Mouse (Mus musculus) heart, adult 2 months (tissue): ENCODE data around the gene Gm20388. TPM values are rescaled to one million over a fixed set of nuclear protein-coding genes. Genes with fewer than 3 reads are reported as not detected.

ENCODE experiments used
- DNase-seq, 2 experiments: peaks; one replicate each; pipeline ENCODE4 v3.0.0; 2021
- H3K27ac ChIP-seq: fragments of 200-600 bp; 2 replicates; pipeline ENCODE4 v1.8.1; 2022
- H3K27me3 ChIP-seq: fragments of 200-500 bp; 2 replicates; pipeline ENCODE4 v1.6.1; 2012; ENCODE audit warnings: mild to moderate bottlenecking, low read length, inconsistent platforms, mixed read lengths; ENCODE audit not compliant: control insufficient read depth, insufficient read depth
- H3K36me3 ChIP-seq: fragments of 200-500 bp; 2 replicates; pipeline ENCODE4 v1.6.1; 2012; ENCODE audit warnings: low read length, inconsistent platforms; ENCODE audit not compliant: control insufficient read depth, insufficient read depth
- H3K4me1 ChIP-seq: fragments of 200-500 bp; 2 replicates; pipeline ENCODE4 v1.6.1; 2011; ENCODE audit warnings: low read length; ENCODE audit not compliant: control insufficient read depth, insufficient read depth
- H3K4me3 ChIP-seq: fragments of 200-600 bp; 2 replicates; pipeline ENCODE4 v1.8.1; 2022
- H3K79me2 ChIP-seq: fragments of 200-500 bp; replicated peaks from 2 replicates; pipeline ENCODE4 v1.6.1; 2012; ENCODE audit warnings: mild to moderate bottlenecking, inconsistent platforms, low read length, moderate library complexity, mixed read lengths; ENCODE audit not compliant: control insufficient read depth, insufficient read depth
- H3K9ac ChIP-seq: fragments of 200-500 bp; 2 replicates; pipeline ENCODE4 v1.6.1; 2012; ENCODE audit warnings: low read depth, mild to moderate bottlenecking, control low read depth, inconsistent platforms, low read length, mixed read lengths
- CTCF ChIP-seq: fragments of 200-600 bp; IDR thresholded peaks from 2 replicates; pipeline ENCODE4 v1.8.1; 2022; ENCODE audit warnings: antibody characterized with exemption, mild to moderate bottlenecking, moderate library complexity
- EP300 ChIP-seq: fragments of 200-500 bp; IDR thresholded peaks from 2 replicates; pipeline ENCODE4 v1.6.1; 2011; ENCODE audit warnings: low read depth, low read length, control low read depth; ENCODE audit not compliant: insufficient read depth
- POLR2A ChIP-seq: fragments of 200-500 bp; IDR thresholded peaks from 2 replicates; pipeline ENCODE4 v1.6.1; 2011; ENCODE audit warnings: mild to moderate bottlenecking, low read depth, low read length, control low read depth; ENCODE audit not compliant: insufficient read depth
- WGBS: fragments of 180-500 bp; shearing (Covaris S2); methylation state at CpG from one replicate; pipeline ENCODE4 v1.1.7; 2018; 5-methylcytosine and 5-hydroxymethylcytosine counted together
- intact Hi-C: fragments of 180-260 bp; cut with DNase I; formaldehyde crosslinking; loops from one replicate; pipeline ENCODE4 v1.15.1; 2025
- polyA plus RNA-seq: library from polyadenylated mRNA; depleted of rRNA; stranded (reverse); fragments of >200 nt; gene quantifications from 2 replicates; pipeline ENCODE4 v1.2.3, GENCODE M21; 2012
- total RNA-seq, 2 experiments: library from RNA; stranded (reverse); gene quantifications; 2 replicates each; pipeline ENCODE4 v1.2.3; 2021

Gene Gm20388
- total and polyA plus RNA-seq, 3 experiments: 1.8 to 32.3 TPM; not detected in 1

DNA sequence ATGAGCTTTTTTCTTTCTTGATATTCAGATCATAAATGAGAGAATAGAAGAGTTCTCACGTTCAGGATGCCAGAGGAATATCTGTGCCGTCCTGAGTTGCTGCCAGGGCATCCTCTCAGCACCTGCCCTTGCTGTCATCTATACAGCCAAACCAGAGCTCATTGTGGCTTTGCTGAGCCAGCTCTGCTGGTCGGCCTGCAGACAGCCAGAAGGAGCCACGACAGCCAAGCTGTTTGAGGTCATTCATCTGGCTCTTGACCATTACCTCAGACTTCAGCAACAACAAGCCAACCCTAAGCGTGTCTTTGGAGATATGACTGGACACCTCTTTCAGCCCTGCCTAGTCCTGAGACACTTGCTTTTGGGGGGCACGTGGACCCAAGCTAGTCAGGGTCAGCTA, 4117.2 kb downstream of the Gm20388 start:
- Histone ChIP-seq H3K27me3 (no peaks in the 10 kb centered on the region), H3K9ac (no peak overlapping the region), H3K36me3 (no peaks in the 10 kb centered on the region), H3K4me1 (peaks cover 2% of the 10 kb centered on the region; the same call in 1 of the 2 replicates), H3K4me3 (no peak overlapping the region), H3K79me2 (no peaks in the 10 kb centered on the region), H3K27ac (no peak overlapping the region)
- intact Hi-C loops: no loop called here
- 75% methylated on average over 6 of the region's 6 CpGs for WGBS
- DNase-seq: no peak
- no peak for TF ChIP-seq EP300
- TF ChIP-seq POLR2A: no peak
- no peak for TF ChIP-seq CTCF

DNA sequence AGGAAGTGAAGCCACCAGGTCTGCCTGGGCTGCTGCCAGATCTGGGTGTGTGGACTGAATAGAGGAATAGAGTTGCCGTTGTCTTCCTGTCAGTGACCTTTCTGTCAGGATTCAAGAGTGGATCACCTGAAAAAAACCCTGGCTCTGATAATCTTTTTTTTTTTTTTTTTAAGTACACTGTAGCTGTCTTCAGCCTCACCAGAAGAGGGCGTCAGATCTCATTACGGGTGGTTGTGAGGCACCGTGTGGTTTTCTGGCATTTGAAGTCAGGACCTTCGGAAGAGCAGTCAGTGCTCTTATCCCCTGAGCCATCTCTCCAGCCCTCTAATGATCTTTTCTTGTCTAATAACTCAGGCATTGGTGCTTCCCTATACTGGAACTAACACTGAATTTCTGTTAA, 4122.8 kb downstream of the Gm20388 start:
- DNase-seq: no peak
- Histone ChIP-seq H3K9ac (no peak overlapping the region), H3K27ac (no peak overlapping the region), H3K36me3 (no peaks in the 10 kb centered on the region), H3K79me2 (no peaks in the 10 kb centered on the region), H3K27me3 (no peaks in the 10 kb centered on the region), H3K4me1 (no peaks in the 10 kb centered on the region), H3K4me3 (no peak overlapping the region)
- WGBS: 55% methylated on average over 5 of the region's 5 CpGs
- intact Hi-C loops: no loop called here
- TF ChIP-seq POLR2A (no peak), CTCF (peak; percentile 37)

DNA sequence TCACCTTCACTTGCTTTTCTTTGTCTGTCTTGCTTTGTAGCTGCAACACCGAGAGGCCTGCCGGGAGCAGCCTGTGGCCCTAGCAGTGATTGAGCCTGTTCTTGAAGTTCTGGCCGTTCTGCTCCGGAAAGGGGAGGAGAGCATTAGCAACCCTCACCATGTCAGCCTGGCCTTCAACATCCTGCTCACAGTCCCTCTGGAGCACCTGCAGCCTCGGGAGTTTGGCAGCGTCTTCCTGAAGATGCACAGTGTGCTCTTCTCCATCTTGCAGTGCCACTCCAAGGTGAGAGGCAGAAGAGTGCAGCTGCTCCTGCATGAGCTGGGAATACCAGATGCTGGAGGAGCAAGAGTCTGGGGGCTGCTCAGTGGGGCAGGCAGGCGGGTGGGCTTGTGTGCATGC, 4127.5 kb downstream of the Gm20388 start:
- Histone ChIP-seq H3K4me1 (no peaks in the 10 kb centered on the region), H3K79me2 (no peaks in the 10 kb centered on the region), H3K4me3 (no peak overlapping the region), H3K27me3 (no peaks in the 10 kb centered on the region), H3K9ac (no peak overlapping the region), H3K27ac (no peak overlapping the region), H3K36me3 (peaks cover 2% of the 10 kb centered on the region)
- no peak for DNase-seq
- no peak for TF ChIP-seq POLR2A
- no peak for TF ChIP-seq EP300
- TF ChIP-seq CTCF: no peak
- intact Hi-C loops: no loop called here
- 91% methylated on average over 7 of the region's 7 CpGs for WGBS

DNA sequence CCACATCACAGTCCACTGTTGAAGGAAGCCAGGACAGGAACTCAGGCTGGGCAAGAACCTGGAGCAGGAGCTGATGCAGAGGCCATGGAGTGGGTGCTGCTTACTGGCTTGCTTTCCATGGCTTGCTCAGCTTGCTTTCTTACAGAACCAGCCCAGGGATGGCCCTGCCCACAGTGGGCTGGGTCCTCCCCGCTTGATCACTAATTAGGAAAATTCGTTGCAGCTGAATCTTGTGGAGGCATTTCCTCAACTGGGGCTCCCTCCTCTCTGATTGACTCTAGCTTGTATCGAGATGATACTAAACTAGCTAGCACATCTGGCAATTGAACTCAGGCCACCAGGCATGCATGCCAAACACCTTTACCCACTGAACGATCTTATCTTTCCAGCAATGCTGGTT, 4128.7 kb downstream of the Gm20388 start:
- no peak overlapping the region for H3K9ac ChIP-seq
- WGBS: 79% methylated on average over 4 of the region's 4 CpGs
- H3K27me3 ChIP-seq: no peaks in the 10 kb centered on the region
- no peaks in the 10 kb centered on the region for H3K79me2 ChIP-seq
- TF ChIP-seq POLR2A: no peak
- DNase-seq: no peak
- no peaks in the 10 kb centered on the region for H3K4me1 ChIP-seq
- no peak overlapping the region for H3K4me3 ChIP-seq
- H3K27ac ChIP-seq: no peak overlapping the region
- intact Hi-C loops: no loop called here
- H3K36me3 ChIP-seq: peaks cover 2% of the 10 kb centered on the region

DNA sequence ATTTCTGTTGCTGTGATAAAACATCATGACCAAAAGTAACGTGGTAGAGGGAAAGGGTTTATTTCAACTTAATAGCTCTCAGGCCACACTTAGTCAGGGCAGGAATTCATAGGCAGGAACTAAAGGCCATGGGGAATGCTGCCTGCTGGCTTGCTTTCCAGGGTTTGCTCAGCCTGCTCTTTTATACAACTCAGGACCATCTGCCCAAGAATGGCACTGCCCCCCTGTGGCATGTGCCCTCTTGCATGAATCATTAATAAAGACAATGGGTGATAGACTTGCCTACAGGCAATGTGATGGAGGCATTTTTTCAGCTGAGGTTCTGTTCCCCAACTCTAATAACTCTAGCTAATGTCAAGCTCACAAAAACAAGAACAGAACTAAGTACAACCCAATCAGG, 4131.6 kb downstream of the Gm20388 start:
- WGBS: 89% methylated on average over 1 of the region's 1 CpGs
- no peak overlapping the region for H3K4me3 ChIP-seq
- H3K9ac ChIP-seq: no peak overlapping the region
- no peaks in the 10 kb centered on the region for H3K79me2 ChIP-seq
- no peaks in the 10 kb centered on the region for H3K4me1 ChIP-seq
- intact Hi-C loops: no loop called here
- H3K36me3 ChIP-seq: peaks cover 2% of the 10 kb centered on the region
- TF ChIP-seq EP300 (no peak), CTCF (no peak), POLR2A (no peak)
- no peak for DNase-seq
- no peaks in the 10 kb centered on the region for H3K27me3 ChIP-seq
- H3K27ac ChIP-seq: no peak overlapping the region

DNA sequence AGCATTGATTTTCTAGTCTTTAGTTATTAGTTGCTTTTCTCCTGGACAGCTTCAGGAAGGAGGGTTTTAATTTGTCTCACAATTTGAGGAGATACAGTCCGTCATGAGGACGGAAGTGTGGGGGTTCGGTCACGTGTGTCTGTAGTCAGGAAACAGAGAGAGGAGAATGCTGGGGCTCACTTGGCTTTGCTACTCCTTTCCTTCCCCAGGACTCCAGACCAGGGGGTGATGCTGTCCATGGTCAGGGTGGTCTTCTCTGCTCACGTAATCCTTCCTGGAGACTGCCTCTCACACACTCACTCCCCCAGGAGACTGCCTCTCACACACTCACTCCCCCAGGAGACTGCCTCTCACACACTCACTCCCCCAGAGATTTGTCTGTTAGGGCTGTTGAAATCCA, 4133.8 kb downstream of the Gm20388 start:
- Histone ChIP-seq H3K9ac (no peak overlapping the region), H3K4me3 (no peak overlapping the region), H3K27me3 (no peaks in the 10 kb centered on the region), H3K36me3 (no peaks in the 10 kb centered on the region; the same call in 1 of the 2 replicates), H3K4me1 (no peaks in the 10 kb centered on the region), H3K27ac (no peak overlapping the region), H3K79me2 (no peaks in the 10 kb centered on the region)
- DNase-seq: no peak
- intact Hi-C loops: no loop called here
- 80% methylated on average over 5 of the region's 5 CpGs for WGBS
- TF ChIP-seq EP300: no peak

DNA sequence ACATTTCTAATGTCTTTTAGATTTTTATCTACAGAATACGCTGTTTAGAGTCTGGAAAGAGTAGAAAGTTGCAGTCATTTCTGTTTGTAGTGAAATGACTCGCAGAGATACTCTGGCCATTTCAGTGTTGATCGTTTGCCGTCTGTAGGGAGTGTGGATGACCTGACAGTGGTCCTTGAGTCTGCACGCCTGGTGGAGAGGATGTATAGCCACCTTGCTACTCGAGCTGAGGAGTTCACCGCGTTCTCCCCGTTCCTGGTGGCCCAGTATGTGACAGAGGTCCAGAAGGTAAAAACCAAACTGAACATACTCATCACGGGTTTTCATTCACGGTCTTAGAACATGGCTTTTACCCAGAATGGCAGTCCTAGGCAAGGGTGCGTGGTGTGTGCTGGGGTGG, 4134.3 kb downstream of the Gm20388 start:
- no peaks in the 10 kb centered on the region for H3K79me2 ChIP-seq
- WGBS: 93% methylated on average over 12 of the region's 12 CpGs
- H3K27me3 ChIP-seq: no peaks in the 10 kb centered on the region

More for the DNA sequence above, 4134.3 kb downstream of the Gm20388 start:
- Histone ChIP-seq H3K36me3 (no peaks in the 10 kb centered on the region; the same call in 1 of the 2 replicates), H3K4me1 (no peaks in the 10 kb centered on the region), H3K9ac (no peak overlapping the region), H3K4me3 (no peak overlapping the region), H3K27ac (no peak overlapping the region)
- TF ChIP-seq POLR2A (no peak), CTCF (no peak), EP300 (no peak)
- intact Hi-C loops: no loop called here
- DNase-seq: no peak
